Mouse (Mus musculus): ENCODE data around the gene Plxnb1.

Gene Plxnb1

DNA sequence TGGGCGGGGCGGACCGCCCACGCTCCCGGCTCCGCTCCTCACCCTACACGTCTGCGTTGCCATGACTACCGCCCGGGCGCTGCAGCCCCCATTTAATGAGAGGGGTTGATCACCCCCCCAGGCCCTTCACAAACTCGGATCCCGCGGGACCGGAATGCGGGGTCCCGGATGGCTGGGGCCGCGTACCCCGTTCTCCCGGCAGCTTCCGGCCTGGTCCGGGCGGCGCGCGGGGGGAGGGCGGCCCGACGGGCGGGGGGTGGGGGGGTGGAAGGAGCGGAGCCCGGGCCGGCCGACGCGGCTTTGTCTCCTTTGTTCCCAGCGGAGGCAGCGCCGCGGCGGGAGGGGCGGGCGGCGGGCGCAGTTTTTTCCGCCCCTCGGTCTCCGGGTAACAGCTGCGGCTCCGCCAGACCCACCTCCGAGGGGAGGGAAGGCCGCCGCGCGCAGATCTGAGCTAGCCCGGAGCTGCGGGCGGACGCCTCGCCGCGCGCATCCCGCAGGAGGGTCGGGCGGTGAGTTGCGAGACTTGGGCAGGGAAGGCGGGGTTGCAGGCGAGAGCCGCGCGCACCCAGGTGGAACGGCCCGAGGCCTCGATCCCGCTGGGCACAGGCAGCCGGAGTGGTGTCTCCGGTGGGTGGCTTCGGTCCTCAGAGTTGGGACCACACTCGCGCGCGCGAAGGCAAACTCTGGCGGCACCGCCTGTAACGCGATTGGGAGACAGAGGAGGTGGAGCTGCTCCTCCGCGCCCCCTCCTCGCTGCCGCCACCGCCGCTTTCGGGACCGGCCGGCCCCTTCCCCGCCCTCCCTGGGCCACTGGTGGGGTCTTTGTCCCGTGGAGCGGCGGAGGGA lies at the start of gene Plxnb1:
Gene Plxnb1, plus strand, starts transcription at position 253 of the 846 bp plus-strand sequence.
- in situ Hi-C loops (cut with MboI, MseI) = loop anchor here in 1 of 2 experiments (25.0 kb wide), 1 partner anchor 1558 kb away; the partner anchor contains the start of genes Cyb561d2, Nprl2, Tmem115 and Zmynd10

DNA sequence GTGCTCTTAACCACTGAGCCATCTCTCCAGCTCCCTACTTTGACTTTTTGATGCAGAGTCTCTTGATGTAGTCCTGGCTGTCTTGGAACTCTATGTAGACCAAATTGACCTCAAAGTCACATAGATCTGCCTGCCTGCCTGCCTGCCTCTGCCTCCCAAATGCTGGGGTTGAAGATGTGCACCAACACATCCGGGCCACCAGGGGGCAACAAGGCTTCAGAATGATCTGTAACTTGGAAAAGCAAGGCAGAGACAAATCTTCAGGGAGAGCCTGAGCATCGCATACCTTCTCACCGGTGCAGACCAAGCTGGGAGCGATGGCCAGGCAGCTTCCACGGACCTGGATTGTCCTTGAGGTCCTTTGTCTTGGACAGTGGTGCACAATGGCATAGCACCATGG lies 48.9 kb upstream of the Plxnb1 start:
- in situ Hi-C loops (cut with MboI, MseI) = no loop called here

DNA sequence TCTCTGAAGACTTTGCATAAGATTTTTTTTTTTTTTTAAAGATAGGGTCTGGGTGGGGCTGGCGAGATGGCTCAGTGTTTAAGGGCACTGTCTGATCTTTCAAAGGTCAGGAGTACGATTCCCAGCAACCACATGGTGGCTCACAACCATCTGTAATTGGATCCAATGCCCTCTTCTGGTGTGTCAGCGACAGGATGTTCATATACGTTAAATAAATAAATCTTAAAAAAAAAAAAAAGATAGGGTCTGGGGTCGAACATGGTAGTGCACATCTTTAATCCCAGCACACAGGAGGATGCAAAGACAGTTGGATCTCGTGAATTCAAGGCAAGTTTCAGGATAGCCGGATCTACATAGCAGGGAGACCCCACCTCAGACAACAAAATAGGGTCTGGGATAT lies 45.9 kb upstream of the Plxnb1 start:
- in situ Hi-C loops (cut with MboI, MseI) = no loop called here

GRCm38 (mm10) chr9:109049996-109050673 lies 45.1 kb upstream of the Plxnb1 start:
- in situ Hi-C loops (cut with MboI, MseI) = loop anchor here (5.0 to 25.0 kb wide), 6 partner anchors 398 to 1862 kb away; partner anchors contain the start of genes Dalrd3 (in 1 of the 2), Fam240a (in 1 of the 2), Impdh2 (in 1 of the 2) and Ndufaf3 (in 1 of the 2)

DNA sequence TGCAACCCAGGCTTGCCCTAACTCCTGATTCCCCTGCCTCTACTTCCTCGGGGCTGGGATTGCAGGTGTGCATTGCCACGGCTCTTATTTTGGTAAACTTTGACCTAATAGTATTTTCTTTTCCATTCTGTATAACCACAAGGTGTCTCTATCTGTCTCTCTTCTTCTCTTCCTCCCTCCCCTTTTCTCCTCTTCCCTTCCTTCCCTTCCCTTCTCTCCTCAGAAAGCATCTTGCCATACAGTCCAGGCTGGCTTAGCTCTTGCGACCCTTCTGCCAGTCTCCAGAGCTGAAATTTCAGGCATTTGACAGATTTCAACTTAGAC lies 44.6 kb upstream of the Plxnb1 start:
- in situ Hi-C loops (cut with MboI, MseI) = loop anchor here (5.0 to 25.0 kb wide), 6 partner anchors 398 to 1862 kb away; partner anchors contain the start of genes Dalrd3 (in 1 of the 2), Fam240a (in 1 of the 2), Impdh2 (in 1 of the 2) and Ndufaf3 (in 1 of the 2)

GRCm38 (mm10) chr9:109051011-109051501 lies 44.1 kb upstream of the Plxnb1 start:
- in situ Hi-C loops (cut with MboI, MseI) = loop anchor here (5.0 to 25.0 kb wide), 6 partner anchors 399 to 1861 kb away; partner anchors contain the start of genes Dalrd3 (in 1 of the 2), Fam240a (in 1 of the 2), Impdh2 (in 1 of the 2) and Ndufaf3 (in 1 of the 2)

- in situ Hi-C loops (cut with MboI, MseI) = loop anchor here (5.0 to 25.0 kb wide), 6 partner anchors 400 to 1860 kb away; partner anchors contain the start of genes Dalrd3 (in 1 of the 2), Fam240a (in 1 of the 2), Impdh2 (in 1 of the 2) and Ndufaf3 (in 1 of the 2)
Measured at GRCm38 (mm10) chr9:109051651-109052489, 43.3 kb upstream of the Plxnb1 start.

GRCm38 (mm10) chr9:109052490-109053260 lies 42.5 kb upstream of the Plxnb1 start:
- in situ Hi-C loops (cut with MboI, MseI) = loop anchor here (5.0 to 25.0 kb wide), 6 partner anchors 400 to 1860 kb away; partner anchors contain the start of genes Dalrd3 (in 1 of the 2), Fam240a (in 1 of the 2), Impdh2 (in 1 of the 2) and Ndufaf3 (in 1 of the 2)

GRCm38 (mm10) chr9:109053366-109053765 lies 41.8 kb upstream of the Plxnb1 start:
- in situ Hi-C loops (cut with MboI, MseI) = loop anchor here (5.0 to 25.0 kb wide), 6 partner anchors 401 to 1859 kb away; partner anchors contain the start of genes Dalrd3 (in 1 of the 2), Fam240a (in 1 of the 2), Impdh2 (in 1 of the 2) and Ndufaf3 (in 1 of the 2)

DNA sequence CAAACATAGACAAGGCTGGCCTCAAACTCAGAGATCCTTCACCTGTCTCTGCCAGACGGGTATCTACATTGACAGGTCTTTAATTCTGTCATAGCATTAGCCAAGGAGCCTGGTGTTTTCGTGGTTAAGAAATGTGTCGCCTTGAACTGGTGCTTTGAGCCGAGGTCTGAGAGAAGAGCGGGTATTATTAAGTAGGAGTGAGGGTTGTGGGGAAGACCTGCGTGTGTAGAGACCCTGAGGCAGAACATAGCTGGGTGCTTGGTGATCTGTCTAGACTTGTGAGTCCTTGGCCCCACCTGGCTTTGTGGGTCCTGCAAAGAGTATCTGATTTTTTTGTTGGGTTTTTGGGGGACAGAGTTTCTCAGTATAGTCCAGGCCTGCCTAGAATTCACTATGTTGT lies 41.3 kb upstream of the Plxnb1 start:
- in situ Hi-C loops (cut with MboI, MseI) = loop anchor here (5.0 to 25.0 kb wide), 6 partner anchors 402 to 1858 kb away; partner anchors contain the start of genes Dalrd3 (in 1 of the 2), Fam240a (in 1 of the 2), Impdh2 (in 1 of the 2) and Ndufaf3 (in 1 of the 2)

GRCm38 (mm10) chr9:109054712-109055111 lies 40.5 kb upstream of the Plxnb1 start:
- in situ Hi-C loops (cut with MboI, MseI) = loop anchor here (5.0 to 25.0 kb wide), 7 partner anchors 52 to 1858 kb away; partner anchors contain the start of genes Dalrd3 (in 1 of the 2), Fam240a (in 1 of the 2), Impdh2 (in 1 of the 2) and Ndufaf3 (in 1 of the 2)

DNA sequence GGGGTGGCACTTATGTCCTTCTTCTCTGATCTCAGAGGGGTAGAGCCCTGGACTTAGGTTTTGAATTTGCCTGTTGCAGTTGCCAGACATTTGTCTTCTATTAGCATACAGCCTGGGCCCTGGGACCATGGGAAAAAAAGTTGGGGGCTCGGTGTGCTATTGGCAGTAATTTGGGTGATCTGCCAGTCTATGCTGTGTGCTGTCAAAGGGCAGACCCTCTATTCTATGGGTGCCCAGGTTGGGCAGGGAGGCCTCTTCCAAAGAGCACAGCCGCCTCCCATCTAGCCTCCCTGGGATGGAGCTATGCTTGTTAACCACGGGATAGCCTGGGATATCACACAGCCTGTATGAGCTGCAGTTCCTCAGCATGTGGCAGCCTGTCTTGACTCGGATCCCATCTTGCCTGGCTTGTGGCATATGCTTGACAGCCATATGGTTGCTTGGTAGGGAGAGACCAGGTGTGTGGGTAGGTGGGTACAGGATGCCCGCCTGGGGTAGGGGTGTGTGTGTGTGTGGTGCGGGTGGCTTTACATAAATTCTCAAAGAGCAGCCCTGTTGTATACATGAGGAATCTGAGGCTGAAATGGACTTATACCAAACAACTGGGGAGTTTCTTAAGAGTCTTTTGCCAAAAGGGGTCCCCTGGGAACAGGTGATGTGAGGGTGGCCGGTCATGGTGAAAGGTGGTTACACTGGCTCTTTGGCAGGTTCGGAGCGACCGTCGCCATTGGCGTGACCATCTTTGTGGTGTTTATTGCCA lies 39.7 kb upstream of the Plxnb1 start:
- in situ Hi-C loops (cut with MboI, MseI) = loop anchor here (5.0 to 25.0 kb wide), 6 partner anchors 53 to 1857 kb away; partner anchors contain the start of genes Dalrd3 (in 1 of the 2), Fam240a (in 1 of the 2), Impdh2 (in 1 of the 2) and Ndufaf3 (in 1 of the 2)

DNA sequence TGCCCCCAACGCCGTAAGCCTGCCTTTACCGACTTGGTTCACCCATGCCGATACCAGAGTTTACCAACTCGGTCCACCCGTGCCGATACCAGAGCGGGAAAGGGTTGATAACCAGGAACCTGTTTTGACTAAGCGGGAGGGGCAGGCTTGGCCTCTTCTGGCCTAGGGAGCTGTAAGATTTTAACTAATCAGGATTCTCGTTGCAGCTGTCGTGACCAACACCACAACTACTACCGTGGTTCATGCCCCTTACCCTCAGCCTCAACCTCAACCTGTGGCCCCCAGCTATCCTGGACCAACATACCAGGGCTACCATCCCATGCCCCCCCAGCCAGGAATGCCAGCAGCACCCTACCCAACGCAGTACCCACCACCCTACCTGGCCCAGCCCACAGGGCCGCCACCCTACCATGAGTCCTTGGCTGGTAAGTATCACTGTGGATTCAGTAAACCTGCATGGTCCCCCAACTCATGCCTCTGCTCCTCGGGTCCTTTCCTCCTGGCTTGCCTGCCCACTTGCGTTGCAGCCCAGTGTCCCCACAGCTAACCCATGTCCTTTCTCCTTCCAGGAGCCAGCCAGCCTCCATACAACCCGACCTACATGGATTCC lies 39.0 kb upstream of the Plxnb1 start:
- in situ Hi-C loops (cut with MboI, MseI) = loop anchor here (5.0 to 25.0 kb wide), 6 partner anchors 54 to 1856 kb away; partner anchors contain the start of genes Dalrd3 (in 1 of the 2), Fam240a (in 1 of the 2), Impdh2 (in 1 of the 2) and Ndufaf3 (in 1 of the 2)

DNA sequence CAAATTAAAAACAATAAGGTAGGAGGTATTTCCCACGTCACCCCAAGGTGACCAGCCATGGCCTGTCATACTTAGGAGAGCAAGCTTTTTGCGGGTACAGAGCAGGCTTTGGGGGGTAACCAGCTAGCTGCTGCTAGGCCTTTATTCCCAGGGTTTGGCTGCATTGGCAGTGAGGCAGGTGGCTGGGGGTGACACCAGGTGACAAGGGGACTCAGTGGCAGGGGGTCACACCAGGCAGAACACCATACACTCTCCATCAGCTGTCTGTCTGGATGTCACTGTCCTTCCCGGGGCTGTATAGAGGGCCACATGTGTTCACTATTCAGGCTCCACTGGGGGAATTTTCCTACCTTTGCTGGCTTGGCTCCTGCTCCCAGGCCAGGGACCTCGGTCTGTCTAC lies 38.3 kb upstream of the Plxnb1 start:
- in situ Hi-C loops (cut with MboI, MseI) = loop anchor here (5.0 to 25.0 kb wide), 6 partner anchors 55 to 1855 kb away; partner anchors contain the start of genes Dalrd3 (in 1 of the 2), Fam240a (in 1 of the 2), Impdh2 (in 1 of the 2) and Ndufaf3 (in 1 of the 2)

DNA sequence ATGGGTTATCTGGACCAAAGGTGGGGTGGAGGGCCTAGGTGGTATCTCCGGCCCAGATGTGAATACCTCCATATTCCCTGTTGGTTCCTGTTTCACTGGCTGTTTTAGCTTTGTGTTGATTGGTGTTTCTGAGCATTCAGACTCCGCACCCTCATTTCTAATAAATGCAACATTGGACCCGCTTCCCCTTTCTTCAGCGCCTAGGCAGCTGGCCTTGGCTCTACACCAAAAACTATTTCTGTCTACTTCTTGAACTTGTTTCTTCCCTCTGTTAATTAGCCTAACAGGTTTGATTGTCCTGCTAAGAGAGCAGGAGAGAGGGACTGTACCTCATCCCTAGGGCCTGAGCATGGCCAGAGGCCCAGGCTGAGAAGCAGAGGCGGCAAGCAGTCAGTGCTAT lies 37.6 kb upstream of the Plxnb1 start:
- in situ Hi-C loops (cut with MboI, MseI) = loop anchor here (5.0 to 25.0 kb wide), 6 partner anchors 55 to 1855 kb away; partner anchors contain the start of genes Dalrd3 (in 1 of the 2), Fam240a (in 1 of the 2), Impdh2 (in 1 of the 2) and Ndufaf3 (in 1 of the 2)

DNA sequence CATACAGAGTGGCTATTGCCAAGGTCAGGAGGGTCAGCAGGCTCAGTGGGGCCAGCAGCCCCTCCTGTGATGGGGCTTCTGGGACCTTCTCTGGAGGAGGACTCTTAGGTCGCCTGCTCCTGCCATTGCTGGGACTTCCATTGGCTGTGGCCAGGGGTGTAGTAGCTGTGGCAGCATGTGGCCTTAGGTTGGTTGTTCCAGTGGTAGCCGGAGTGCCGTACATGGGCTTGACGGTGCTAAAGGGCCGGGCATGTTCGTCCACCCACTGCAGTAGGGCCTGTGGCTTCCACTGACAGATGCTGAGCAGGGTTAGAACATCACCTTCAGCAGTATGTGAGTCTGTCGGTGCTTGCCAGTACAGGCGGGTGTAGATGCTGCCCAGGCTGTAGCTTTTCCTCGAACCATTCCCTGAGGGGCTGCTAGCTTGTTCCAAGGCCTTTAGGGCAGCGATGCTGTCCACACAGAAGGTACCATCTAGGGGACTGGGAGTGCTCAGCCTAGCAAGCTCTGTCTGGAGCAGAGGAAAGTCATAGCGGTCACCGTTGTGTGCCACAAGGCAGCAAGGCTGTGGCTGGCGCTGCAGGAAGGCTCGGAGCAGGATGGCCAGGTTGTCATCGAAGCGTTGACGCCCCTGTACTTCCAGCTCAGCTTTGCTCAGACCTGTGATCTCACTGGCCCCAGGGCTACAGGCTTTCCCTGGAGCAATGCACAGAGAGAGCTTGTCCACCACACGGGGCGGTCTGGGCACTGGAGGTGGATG lies 37.0 kb upstream of the Plxnb1 start:
- in situ Hi-C loops (cut with MboI, MseI) = loop anchor here (5.0 to 25.0 kb wide), 6 partner anchors 56 to 1854 kb away; partner anchors contain the start of genes Dalrd3 (in 1 of the 2), Fam240a (in 1 of the 2), Impdh2 (in 1 of the 2) and Ndufaf3 (in 1 of the 2)

Data from T-helper 17 cell (primary cell).